Comparison of ENCODE assay signal across 15 mouse cellular contexts in the genomic region with DNA sequence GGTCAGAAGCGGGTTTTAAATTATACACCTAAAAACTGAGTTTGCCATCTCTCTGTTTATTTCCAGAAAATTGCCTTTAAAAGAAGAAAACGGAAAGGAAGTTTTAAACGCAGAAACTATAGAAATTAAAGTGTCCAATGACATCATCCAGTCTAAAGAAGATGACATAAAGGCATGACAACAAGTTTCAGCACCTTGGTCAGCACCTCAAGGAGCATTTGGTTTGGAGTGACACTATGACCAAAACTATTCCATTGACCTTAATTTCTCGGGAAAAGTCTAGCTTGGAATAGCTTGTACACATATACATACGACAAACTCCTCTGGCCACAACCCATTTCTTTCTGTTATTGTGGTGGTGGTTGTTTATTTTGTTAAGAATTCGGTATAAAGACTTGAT.
DNase-seq lines count a peak whose midpoint lies in the region; ATAC-seq lines count a peak whose summit lies in the region.
"Had no signal": no experiment of that assay in that cellular context is flagged by ENCODE, and none has a peak within 500 bp of the region (broad histone marks: within the 10 kb centered on the region; RNA-seq: fewer than 3 reads in every experiment).

No protein-coding gene starts in this region.

- H3K4me1 ChIP-seq in hindbrain, embryonic 10.5 days (replicated peaks), result no peaks in the 10 kb centered on the region
- H3K4me1 ChIP-seq in hindbrain, embryonic 13.5 days (replicated peaks), result no peaks in the 10 kb centered on the region
- H3K4me1 ChIP-seq: embryonic facial prominence, embryonic 15.5 days; liver, embryonic 15.5 days; midbrain, embryonic 12.5 days had no signal

- H3K27ac ChIP-seq in hindbrain, embryonic 10.5 days, result no peak overlapping the region
- H3K27ac ChIP-seq in hindbrain, embryonic 13.5 days, result no peak overlapping the region
- H3K27ac ChIP-seq: embryonic facial prominence, embryonic 15.5 days; liver, embryonic 15.5 days; midbrain, embryonic 12.5 days had no signal

- H3K9me3 ChIP-seq in hindbrain, embryonic 10.5 days, result no peaks in the 10 kb centered on the region
- H3K9me3 ChIP-seq in hindbrain, embryonic 13.5 days, result no peaks in the 10 kb centered on the region
- H3K9me3 ChIP-seq: embryonic facial prominence, embryonic 15.5 days; liver, embryonic 15.5 days; midbrain, embryonic 12.5 days had no signal

- H3K27me3 ChIP-seq in hindbrain, embryonic 10.5 days (ENCODE audit: insufficient read depth, poor library complexity, severe bottlenecking), result no peaks in the 10 kb centered on the region
- no peaks in the 10 kb centered on the region for H3K27me3 ChIP-seq in hindbrain, embryonic 13.5 days
- H3K27me3 ChIP-seq: embryonic facial prominence, embryonic 15.5 days; liver, embryonic 15.5 days; midbrain, embryonic 12.5 days had no signal

- no peak overlapping the region for H3K4me2 ChIP-seq in hindbrain, embryonic 13.5 days
- H3K4me2 ChIP-seq: embryonic facial prominence, embryonic 15.5 days; liver, embryonic 15.5 days; midbrain, embryonic 12.5 days had no signal

- WGBS in hindbrain, embryonic 10.5 days, result 57% methylated on average over 6 of the region's 6 CpGs
- 55% methylated on average over 6 of the region's 6 CpGs for WGBS in hindbrain, embryonic 13.5 days

- ATAC-seq in hindbrain, embryonic 13.5 days (ENCODE audit: low FRiP score), result no peak
- ATAC-seq: CD4-positive, CD25-positive, alpha-beta regulatory T cell, adult 4 months; forebrain, embryonic 16.5 days had no signal

- H3K36me3 ChIP-seq in hindbrain, embryonic 10.5 days, result no peaks in the 10 kb centered on the region
- no peaks in the 10 kb centered on the region; the same call in 1 of the 2 replicates for H3K36me3 ChIP-seq in hindbrain, embryonic 13.5 days
- H3K36me3 ChIP-seq: embryonic facial prominence, embryonic 15.5 days; liver, embryonic 15.5 days; midbrain, embryonic 12.5 days had no signal

- DNase-seq in hindbrain, embryonic 10.5 days (ENCODE audit: low spot score), result peak; percentile 3
- DNase-seq in A20 (ENCODE audit: low read depth, low spot score) (peak; percentile 41), adipocyte (ENCODE audit: low spot score) (peak; percentile 37)
- peak; percentile 0 for DNase-seq in induced T-regulatory cell, adult 2 months (ENCODE audit: low read depth)
- no peak for DNase-seq in layer of hippocampus, adult 9-11 months
- DNase-seq in urinary bladder, postnatal 4 days (ENCODE audit: low spot score in 2 of 2), result no peak
- DNase-seq in spleen, postnatal 4 days (ENCODE audit: low spot score in 2 of 2), result no peak
- DNase-seq: kidney, adult 2 months; thymus, adult 2 months had no signal

- H3K9ac ChIP-seq in hindbrain, embryonic 13.5 days, result no peak overlapping the region
- H3K9ac ChIP-seq: embryonic facial prominence, embryonic 15.5 days; liver, embryonic 15.5 days; midbrain, embryonic 12.5 days had no signal

- H3K4me3 ChIP-seq in hindbrain, embryonic 10.5 days, result no peak overlapping the region
- H3K4me3 ChIP-seq in hindbrain, embryonic 13.5 days, result no peak overlapping the region
- H3K4me3 ChIP-seq: embryonic facial prominence, embryonic 15.5 days; liver, embryonic 15.5 days; midbrain, embryonic 12.5 days had no signal

Comparison
In these comparisons a context has a peak if more than half of its experiments do, and no peak if none do; other contexts are left out.
1. DNase-seq: peak in hindbrain, embryonic 10.5 days (single experiment), A20 (single experiment), adipocyte (single experiment) and induced T-regulatory cell, adult 2 months (single experiment); none in layer of hippocampus, adult 9-11 months (single experiment), urinary bladder, postnatal 4 days (0 of 2) and spleen, postnatal 4 days (0 of 2).